In genomic region chr17:51831702-51832420, GRCm38 (mm10) we compare ENCODE assay signal across 8 mouse cellular contexts. TPM values are rescaled to one million over a fixed set of nuclear protein-coding genes. Genes with fewer than 3 reads are reported as not detected.
DNase-seq lines count a peak whose midpoint lies in the region; ATAC-seq and TF ChIP-seq lines count a peak whose summit lies in the region.

No protein-coding gene starts in this region.

- peaks cover 10% of the 10 kb centered on the region; the same call in 1 of the 2 replicates for H3K4me1 ChIP-seq in embryonic facial prominence, embryonic 12.5 days
- H3K4me1 ChIP-seq in hindbrain, embryonic 16.5 days (ENCODE audit: control insufficient read depth, insufficient read depth, low read depth, low read length): peaks cover 15% of the 10 kb centered on the region
- H3K4me1 ChIP-seq in liver, postnatal 0 days (ENCODE audit: insufficient read depth): peaks cover 5% of the 10 kb centered on the region

- H3K4me3 ChIP-seq in embryonic facial prominence, embryonic 12.5 days: peak overlapping the region; percentile 56
- H3K4me3 ChIP-seq in hindbrain, embryonic 16.5 days (ENCODE audit: low read length): peak overlapping the region; percentile 83
- H3K4me3 ChIP-seq in liver, postnatal 0 days (ENCODE audit: low read depth, low read length): peak overlapping the region; percentile 65

- H3K9ac ChIP-seq in embryonic facial prominence, embryonic 12.5 days: peak overlapping the region; percentile 63; the same call in 1 of the 2 replicates
- peak overlapping the region; percentile 83 for H3K9ac ChIP-seq in hindbrain, embryonic 16.5 days (ENCODE audit: low read depth, low read length)
- peak overlapping the region; percentile 63 for H3K9ac ChIP-seq in liver, postnatal 0 days (replicated peaks)

- no peak for TF ChIP-seq CTCF in liver, postnatal 0 days (IDR thresholded peaks at IDR 0.05; ENCODE audit: low read depth)

- WGBS in embryonic facial prominence, embryonic 12.5 days: under 1% methylated on average over 57 of the region's 57 CpGs
- WGBS in hindbrain, embryonic 16.5 days: under 1% methylated on average over 56 of the region's 57 CpGs
- 2% methylated on average over 56 of the region's 57 CpGs for WGBS in liver, postnatal 0 days (ENCODE audit: insufficient replicate concordance)

- H3K27ac ChIP-seq in embryonic facial prominence, embryonic 12.5 days: no peak overlapping the region
- peak overlapping the region; percentile 64 for H3K27ac ChIP-seq in hindbrain, embryonic 16.5 days (ENCODE audit: low read depth, low read length)
- H3K27ac ChIP-seq in liver, postnatal 0 days (ENCODE audit: low read depth): no peak overlapping the region

- DNase-seq in layer of hippocampus, adult 11-12 months (ENCODE audit: low spot score): peak; percentile 18
- no peak for DNase-seq in layer of hippocampus, adult 18-20 months (ENCODE audit: low spot score in 2 of 2)
- DNase-seq in T-cell, adult 2 months (ENCODE audit: low spot score): peak; percentile 57
- DNase-seq in liver, postnatal 0 days: peak; percentile 39
- DNase-seq in splenic B cell, adult 2 months (ENCODE audit: low read depth, low spot score): peak; percentile 51
- DNase-seq in left cerebral cortex, adult 8-10 months (ENCODE audit: low spot score in 2 of 2): no peak

- ATAC-seq in embryonic facial prominence, embryonic 12.5 days (ENCODE audit: insufficient number of reproducible peaks, insufficient read depth, low FRiP score, low TSS enrichment): 0 out of 2 replicates have a peak, but pooled peaks have one; percentile 7
- ATAC-seq in hindbrain, embryonic 16.5 days: peak; percentile 51
- ATAC-seq in liver, postnatal 0 days: peak; percentile 24; the same call in 1 of the 2 replicates

- no peaks in the 10 kb centered on the region for H3K9me3 ChIP-seq in embryonic facial prominence, embryonic 12.5 days
- H3K9me3 ChIP-seq in hindbrain, embryonic 16.5 days (ENCODE audit: control insufficient read depth, low read length): no peaks in the 10 kb centered on the region
- no peaks in the 10 kb centered on the region for H3K9me3 ChIP-seq in liver, postnatal 0 days (ENCODE audit: low read length)

- H3K27me3 ChIP-seq in embryonic facial prominence, embryonic 12.5 days: peaks cover 61% of the 10 kb centered on the region
- H3K27me3 ChIP-seq in hindbrain, embryonic 16.5 days (replicated peaks; ENCODE audit: control insufficient read depth, insufficient read depth, low read length): peaks cover 9% of the 10 kb centered on the region
- peaks cover 55% of the 10 kb centered on the region for H3K27me3 ChIP-seq in liver, postnatal 0 days (ENCODE audit: insufficient read depth, low read length)
- no peaks in the 10 kb centered on the region for H3K27me3 ChIP-seq in splenic B cell, adult 2 months (ENCODE audit: control insufficient read depth, insufficient read depth, low read length, poor library complexity, severe bottlenecking)

- no peaks in the 10 kb centered on the region for H3K36me3 ChIP-seq in embryonic facial prominence, embryonic 12.5 days
- no peaks in the 10 kb centered on the region for H3K36me3 ChIP-seq in hindbrain, embryonic 16.5 days (ENCODE audit: control insufficient read depth, insufficient read depth, low read length)
- no peaks in the 10 kb centered on the region for H3K36me3 ChIP-seq in liver, postnatal 0 days (replicated peaks; ENCODE audit: insufficient read depth, low read length)
- H3K36me3 ChIP-seq in splenic B cell, adult 2 months (ENCODE audit: control insufficient read depth, insufficient read depth, low read length, poor library complexity, severe bottlenecking): no peaks in the 10 kb centered on the region

- no peak for TF ChIP-seq EP300 in liver, postnatal 0 days (IDR thresholded peaks at IDR 0.05; ENCODE audit: low read depth)

- peak overlapping the region; percentile 95 for H3K4me2 ChIP-seq in embryonic facial prominence, embryonic 12.5 days (replicated peaks)
- peak overlapping the region; percentile 83 for H3K4me2 ChIP-seq in hindbrain, embryonic 16.5 days (ENCODE audit: low read length)
- peak overlapping the region; percentile 92 for H3K4me2 ChIP-seq in liver, postnatal 0 days (ENCODE audit: low read depth, low read length)

RNA-seq across cellular contexts. Expression of gene Satb1, which starts 1.2 kb away (rescaled TPM):
- 10 to 100 TPM; 67.6 to 74.5 TPM for total RNA-seq in layer of hippocampus, adult 18-20 months (2021)
- polyA plus RNA-seq in embryonic facial prominence, embryonic 12.5 days (2016; fragmentation: Nextera tagmentation; extraction: Ambion mirVana): 19.7 and 20.3 TPM in 2 replicates
- 27.4 and 33.7 TPM in 2 replicates for polyA plus RNA-seq in hindbrain, embryonic 16.5 days (2015; fragmentation: Nextera tagmentation; extraction: Ambion mirVana)
- 1.1 and 1.5 TPM in 2 replicates for polyA plus RNA-seq in liver, postnatal 0 days (2015; fragmentation: Nextera tagmentation; extraction: Ambion mirVana)
- total RNA-seq in left cerebral cortex, adult 8-10 months (2022): 100 to 1,000 TPM; 108 to 134 (median 114) TPM

Comparison
In these comparisons a context has a peak if more than half of its experiments do, and no peak if none do; other contexts are left out.
1. DNase-seq: peak in layer of hippocampus, adult 11-12 months (single experiment), T-cell, adult 2 months (single experiment), liver, postnatal 0 days (single experiment) and splenic B cell, adult 2 months (single experiment); none in layer of hippocampus, adult 18-20 months (0 of 2) and left cerebral cortex, adult 8-10 months (0 of 2).
2. Peak in every context shown above with its lines, with median percentiles within 50 percentile points of each other: ATAC-seq, H3K4me2 ChIP-seq, H3K4me3 ChIP-seq and H3K9ac ChIP-seq.